23 mouse cellular contexts compared by ENCODE assay signal in genomic region chr2:137581491-137581890, GRCm38 (mm10).
DNase-seq lines count a peak whose midpoint lies in the region; ATAC-seq and TF ChIP-seq lines count a peak whose summit lies in the region.
"Had no signal": no experiment of that assay in that cellular context is flagged by ENCODE, and none has a peak within 500 bp of the region (broad histone marks: within the 10 kb centered on the region; RNA-seq: fewer than 3 reads in every experiment).

No protein-coding gene starts in this region.

- no peak overlapping the region for H3K4me2 ChIP-seq in kidney, postnatal 0 days (ENCODE audit: low read length)
- no peak overlapping the region for H3K4me2 ChIP-seq in embryonic facial prominence, embryonic 15.5 days (replicated peaks)
- H3K4me2 ChIP-seq: forebrain, embryonic 15.5 days; heart, embryonic 11.5 days; limb, embryonic 12.5 days; liver, embryonic 11.5 days; midbrain, embryonic 13.5 days; stomach, embryonic 15.5 days had no signal

- H3K9me3 ChIP-seq in kidney, postnatal 0 days (replicated peaks; ENCODE audit: low read length) = no peaks in the 10 kb centered on the region
- no peaks in the 10 kb centered on the region for H3K9me3 ChIP-seq in embryonic facial prominence, embryonic 15.5 days (replicated peaks)
- H3K9me3 ChIP-seq: forebrain, embryonic 15.5 days; hindbrain, embryonic 10.5 days; limb, embryonic 12.5 days; midbrain, embryonic 13.5 days; stomach, embryonic 15.5 days had no signal

- H3K27me3 ChIP-seq in kidney, postnatal 0 days (ENCODE audit: insufficient read depth, low read length) = no peaks in the 10 kb centered on the region
- no peaks in the 10 kb centered on the region for H3K27me3 ChIP-seq in Patski
- no peaks in the 10 kb centered on the region for H3K27me3 ChIP-seq in embryonic facial prominence, embryonic 15.5 days
- H3K27me3 ChIP-seq: forebrain, embryonic 15.5 days; limb, embryonic 12.5 days; midbrain, embryonic 13.5 days; stomach, embryonic 15.5 days had no signal

- 0 out of 2 replicates have a peak overlapping the region, but pooled peaks have one; percentile 0 for H3K27ac ChIP-seq in kidney, postnatal 0 days
- no peak overlapping the region for H3K27ac ChIP-seq in embryonic facial prominence, embryonic 15.5 days (replicated peaks)
- H3K27ac ChIP-seq: forebrain, embryonic 15.5 days; hindbrain, embryonic 10.5 days; hindbrain, postnatal 0 days; limb, embryonic 12.5 days; midbrain, embryonic 13.5 days; stomach, embryonic 15.5 days had no signal

- no peak for ATAC-seq in kidney, postnatal 0 days (replicated peaks; ENCODE audit: low FRiP score, low read depth)
- ATAC-seq in Patski = peak; percentile 92
- 0 out of 2 replicates have a peak, but pooled peaks have one; percentile 43 for ATAC-seq in embryonic facial prominence, embryonic 15.5 days (ENCODE audit: insufficient number of reproducible peaks, low FRiP score, low TSS enrichment, low read depth)
- ATAC-seq: forebrain, embryonic 15.5 days; hindbrain, postnatal 0 days; intestine, embryonic 16.5 days; liver, postnatal 0 days; midbrain, embryonic 13.5 days had no signal

- POLR2A ChIA-PET in Patski (lab: Charles Lee) = no interaction called here

- WGBS in kidney, postnatal 0 days = 19% methylated on average over 2 of the region's 2 CpGs
- WGBS in embryonic facial prominence, embryonic 15.5 days = 5% methylated on average over 2 of the region's 2 CpGs

- H3K4me3 ChIP-seq in kidney, postnatal 0 days (replicated peaks; ENCODE audit: low read depth, low read length) = no peak overlapping the region
- no peak overlapping the region for H3K4me3 ChIP-seq in embryonic facial prominence, embryonic 15.5 days (replicated peaks)
- H3K4me3 ChIP-seq: forebrain, embryonic 15.5 days; hindbrain, embryonic 10.5 days; limb, embryonic 12.5 days; midbrain, embryonic 13.5 days; stomach, embryonic 15.5 days had no signal

- no peak for TF ChIP-seq CTCF in kidney, postnatal 0 days (IDR thresholded peaks at IDR 0.05; ENCODE audit: low read depth)
- TF ChIP-seq CTCF in Patski (IDR thresholded peaks at IDR 0.05) = no peak

- in situ Hi-C loops in Patski (cut with MboI; ENCODE audit: low pct_unique_long_range_greater_than_20kb) = no loop called here

- CTCF ChIA-PET in Patski (lab: Charles Lee) = interaction anchor here (0.6 kb wide), 1 partner anchor 80 kb away, joined by 3 read pairs; no protein-coding TSS in a partner anchor

- peak; percentile 34 for DNase-seq in kidney, postnatal 0 days (ENCODE audit: low spot score)
- DNase-seq in kidney, postnatal 36 days = no peak
- DNase-seq in 3T3-L1 (ENCODE audit: low read depth, low spot score) = peak; percentile 86
- DNase-seq in Patski (ENCODE audit: low read depth, low spot score) = peak; percentile 30
- no peak for DNase-seq in layer of hippocampus, adult 8-10 months (ENCODE audit: low spot score in 2 of 2)
- no peak for DNase-seq in thymus, adult 18-20 months
- DNase-seq: adrenal gland, adult 2 months; cerebellum, adult 11-12 months; cerebellum, postnatal 10 days; liver, postnatal 0 days; lung, postnatal 10 days; right cerebral cortex, postnatal 4 days; thymus, postnatal 4 days had no signal

- H3K4me1 ChIP-seq in kidney, postnatal 0 days (replicated peaks; ENCODE audit: insufficient read depth, low read length) = no peaks in the 10 kb centered on the region
- H3K4me1 ChIP-seq in embryonic facial prominence, embryonic 15.5 days = no peaks in the 10 kb centered on the region
- H3K4me1 ChIP-seq: forebrain, embryonic 15.5 days; hindbrain, embryonic 10.5 days; limb, embryonic 12.5 days; stomach, embryonic 15.5 days had no signal

- H3K36me3 ChIP-seq in kidney, postnatal 0 days (ENCODE audit: insufficient read depth, low read length) = no peaks in the 10 kb centered on the region
- no peaks in the 10 kb centered on the region for H3K36me3 ChIP-seq in embryonic facial prominence, embryonic 15.5 days
- H3K36me3 ChIP-seq: forebrain, embryonic 15.5 days; hindbrain, embryonic 10.5 days; limb, embryonic 12.5 days; midbrain, embryonic 13.5 days; stomach, embryonic 15.5 days had no signal

- no peak overlapping the region for H3K9ac ChIP-seq in kidney, postnatal 0 days (ENCODE audit: low read depth, low read length)
- no peak overlapping the region for H3K9ac ChIP-seq in embryonic facial prominence, embryonic 15.5 days
- H3K9ac ChIP-seq: forebrain, embryonic 15.5 days; limb, embryonic 12.5 days; liver, postnatal 0 days; midbrain, embryonic 13.5 days; stomach, embryonic 15.5 days had no signal

Comparison
In these comparisons a context has a peak if more than half of its experiments do, and no peak if none do; other contexts are left out.
1. DNase-seq: peak in kidney, postnatal 0 days (single experiment), 3T3-L1 (single experiment) and Patski (single experiment); none in kidney, postnatal 36 days (0 of 2), layer of hippocampus, adult 8-10 months (0 of 2) and thymus, adult 18-20 months (0 of 2).